Mouse (Mus musculus) midbrain, embryonic 13.5 days (tissue): ENCODE data around the gene Slc4a2. TPM values are rescaled to one million over a fixed set of nuclear protein-coding genes. Genes with fewer than 3 reads are reported as not detected.
A peak's percentile ranks its signal among the peaks of the same experiment; 100 is the strongest.

Experiments used
- ATAC-seq: fragments of 200-750 bp; cut with Nextera tagmentation; 2 replicates; pipeline ENCODE4 v1.8.0; 2017; ENCODE audit warnings: mild to moderate bottlenecking, moderate TSS enrichment, moderate library complexity
- H3K27ac ChIP-seq: fragments of 300-500 bp; sonication (generic); 2 replicates; pipeline ENCODE4 v1.5.1; 2015; ENCODE audit warnings: inconsistent platforms, mild to moderate bottlenecking, moderate library complexity
- H3K27me3 ChIP-seq: fragments of 300-500 bp; sonication (generic); 2 replicates; pipeline ENCODE4 v1.6.1; 2015; ENCODE audit warnings: mild to moderate bottlenecking, inconsistent platforms
- H3K36me3 ChIP-seq: fragments of 300-500 bp; sonication (generic); 2 replicates; pipeline ENCODE4 v1.6.1; 2015; ENCODE audit warnings: mild to moderate bottlenecking, inconsistent platforms
- H3K4me1 ChIP-seq: fragments of 300-500 bp; sonication (generic); replicated peaks from 2 replicates; pipeline ENCODE4 v1.6.1; 2015; ENCODE audit warnings: inconsistent platforms
- H3K4me2 ChIP-seq: fragments of 300-500 bp; sonication (generic); replicated peaks from 2 replicates; pipeline ENCODE4 v1.6.1; 2015; ENCODE audit warnings: moderate library complexity, mild to moderate bottlenecking, inconsistent platforms
- H3K4me3 ChIP-seq: fragments of 300-500 bp; sonication (generic); replicated peaks from 2 replicates; pipeline ENCODE4 v1.5.1; 2015; ENCODE audit warnings: mild to moderate bottlenecking, inconsistent platforms
- H3K9ac ChIP-seq: fragments of 300-500 bp; sonication (generic); replicated peaks from 2 replicates; pipeline ENCODE4 v1.6.1; 2015; ENCODE audit warnings: mild to moderate bottlenecking, inconsistent platforms
- H3K9me3 ChIP-seq: fragments of 300-500 bp; sonication (generic); 2 replicates; pipeline ENCODE4 v1.6.1; 2016; ENCODE audit warnings: mild to moderate bottlenecking, inconsistent platforms
- WGBS: fragments of 180-500 bp; shearing (Covaris S2); methylation state at CpG from one replicate; pipeline ENCODE4 v1.1.7; 2015; 5-methylcytosine and 5-hydroxymethylcytosine counted together
- polyA plus RNA-seq: library from polyadenylated mRNA; unstranded; fragments of >200 nt; fragmentation: Nextera tagmentation; extraction: Ambion mirVana; gene quantifications from 2 replicates; pipeline ENCODE4 v1.2.1, GENCODE M21; 2015

The Slc4a2 gene
- polyA plus RNA-seq, result 20.1 and 25.4 TPM in 2 replicates

GRCm38 (mm10) chr5:24423129-24424003, at the start of gene Slc4a2, which contains the start of gene Cdk5:
TSS of gene Slc4a2 (plus strand) at chr5:24423837.
TSS of gene Cdk5 (minus strand) at chr5:24423530.
- 0% methylated on average over 46 of the region's 46 CpGs for WGBS
- Histone ChIP-seq H3K27ac (peak within 1 kb of the TSS; percentile 91), H3K9ac (peak within 1 kb of the TSS; percentile 84), H3K4me2 (peak within 1 kb of the TSS; percentile 74), H3K9me3 (no peaks in the 10 kb centered on the region), H3K36me3 (peaks cover 30% of the 10 kb centered on the region), H3K27me3 (peaks cover 11% of the 10 kb centered on the region), H3K4me3 (peak within 1 kb of the TSS; percentile 67), H3K4me1 (peaks cover 57% of the 10 kb centered on the region)
- peak; percentile 96 for ATAC-seq

GRCm38 (mm10) chr5:24374216-24374615, 49.4 kb upstream of the Slc4a2 start:
- Histone ChIP-seq H3K27ac (no peak overlapping the region), H3K4me1 (peaks cover 7% of the 10 kb centered on the region; the same call in 1 of the 2 replicates), H3K27me3 (peaks cover 4% of the 10 kb centered on the region; the same call in 1 of the 2 replicates), H3K9me3 (no peaks in the 10 kb centered on the region), H3K36me3 (no peaks in the 10 kb centered on the region), H3K4me3 (no peak overlapping the region), H3K9ac (no peak overlapping the region), H3K4me2 (no peak overlapping the region)
- 56% methylated on average over 6 of the region's 6 CpGs for WGBS
- ATAC-seq, result no peak

- Histone ChIP-seq H3K27ac (no peak overlapping the region), H3K36me3 (no peaks in the 10 kb centered on the region), H3K4me1 (peaks cover 7% of the 10 kb centered on the region; the same call in 1 of the 2 replicates), H3K27me3 (peaks cover 4% of the 10 kb centered on the region; the same call in 1 of the 2 replicates), H3K9me3 (no peaks in the 10 kb centered on the region), H3K4me2 (no peak overlapping the region), H3K9ac (no peak overlapping the region), H3K4me3 (no peak overlapping the region)
- no peak for ATAC-seq
- 84% methylated on average over 7 of the region's 7 CpGs for WGBS
Measured at GRCm38 (mm10) chr5:24374666-24375328, 48.8 kb upstream of the Slc4a2 start.

GRCm38 (mm10) chr5:24378700-24379099, 44.9 kb upstream of the Slc4a2 start:
- Histone ChIP-seq H3K4me3 (no peak overlapping the region), H3K4me2 (no peak overlapping the region), H3K9ac (no peak overlapping the region), H3K36me3 (no peaks in the 10 kb centered on the region), H3K9me3 (no peaks in the 10 kb centered on the region), H3K4me1 (peaks cover 18% of the 10 kb centered on the region), H3K27me3 (peaks cover 4% of the 10 kb centered on the region; the same call in 1 of the 2 replicates), H3K27ac (no peak overlapping the region)
- ATAC-seq, result no peak
- WGBS, result 89% methylated on average over 2 of the region's 2 CpGs

GRCm38 (mm10) chr5:24379501-24379900, 44.1 kb upstream of the Slc4a2 start:
- H3K36me3 ChIP-seq, result no peaks in the 10 kb centered on the region
- H3K9ac ChIP-seq, result no peak overlapping the region
- H3K27ac ChIP-seq, result no peak overlapping the region
- H3K4me2 ChIP-seq, result no peak overlapping the region
- H3K27me3 ChIP-seq, result peaks cover 5% of the 10 kb centered on the region; the same call in 1 of the 2 replicates
- WGBS, result 89% methylated on average over 4 of the region's 4 CpGs
- no peak for ATAC-seq
- H3K9me3 ChIP-seq, result no peaks in the 10 kb centered on the region
- peaks cover 18% of the 10 kb centered on the region for H3K4me1 ChIP-seq
- no peak overlapping the region for H3K4me3 ChIP-seq

GRCm38 (mm10) chr5:24380499-24380898, 43.1 kb upstream of the Slc4a2 start:
- Histone ChIP-seq H3K9ac (no peak overlapping the region), H3K4me2 (no peak overlapping the region), H3K36me3 (no peaks in the 10 kb centered on the region), H3K27me3 (peaks cover 15% of the 10 kb centered on the region), H3K4me3 (no peak overlapping the region), H3K27ac (no peak overlapping the region), H3K4me1 (peaks cover 18% of the 10 kb centered on the region), H3K9me3 (no peaks in the 10 kb centered on the region)
- no peak for ATAC-seq
- 97% methylated on average over 4 of the region's 4 CpGs for WGBS

GRCm38 (mm10) chr5:24381486-24381885, 42.2 kb upstream of the Slc4a2 start:
- WGBS, result 69% methylated on average over 6 of the region's 6 CpGs
- no peaks in the 10 kb centered on the region for H3K9me3 ChIP-seq
- ATAC-seq, result no peak

GRCm38 (mm10) chr5:24381988-24382387, 41.6 kb upstream of the Slc4a2 start:
- ATAC-seq, result no peak
- Histone ChIP-seq H3K9me3 (no peaks in the 10 kb centered on the region), H3K9ac (no peak overlapping the region), H3K36me3 (no peaks in the 10 kb centered on the region), H3K4me1 (peaks cover 22% of the 10 kb centered on the region), H3K4me3 (no peak overlapping the region), H3K27me3 (peaks cover 30% of the 10 kb centered on the region), H3K4me2 (no peak overlapping the region), H3K27ac (no peak overlapping the region)
- 70% methylated on average over 2 of the region's 2 CpGs for WGBS

More at GRCm38 (mm10) chr5:24381486-24381885, 42.2 kb upstream of the Slc4a2 start:
- no peak overlapping the region for H3K4me3 ChIP-seq
- H3K27ac ChIP-seq, result no peak overlapping the region
- peaks cover 18% of the 10 kb centered on the region for H3K4me1 ChIP-seq
- H3K36me3 ChIP-seq, result no peaks in the 10 kb centered on the region
- no peak overlapping the region for H3K9ac ChIP-seq
- H3K4me2 ChIP-seq, result no peak overlapping the region
- peaks cover 25% of the 10 kb centered on the region for H3K27me3 ChIP-seq

- H3K4me3 ChIP-seq, result peak overlapping the region; percentile 45
- 1% methylated on average over 34 of the region's 34 CpGs for WGBS
- peak; percentile 91 for ATAC-seq
- H3K27ac ChIP-seq, result peak overlapping the region; percentile 67
- peak overlapping the region; percentile 60 for H3K9ac ChIP-seq
- no peaks in the 10 kb centered on the region for H3K36me3 ChIP-seq
- peak overlapping the region; percentile 66 for H3K4me2 ChIP-seq
- peaks cover 38% of the 10 kb centered on the region for H3K27me3 ChIP-seq
- H3K4me1 ChIP-seq, result peaks cover 34% of the 10 kb centered on the region
- H3K9me3 ChIP-seq, result no peaks in the 10 kb centered on the region
Measured at GRCm38 (mm10) chr5:24383026-24383859, 40.4 kb upstream of the Slc4a2 start.

- no peak overlapping the region for H3K4me2 ChIP-seq
- no peaks in the 10 kb centered on the region for H3K36me3 ChIP-seq
- 75% methylated on average over 6 of the region's 6 CpGs for WGBS
- ATAC-seq, result no peak
- no peaks in the 10 kb centered on the region for H3K9me3 ChIP-seq
- peaks cover 50% of the 10 kb centered on the region for H3K27me3 ChIP-seq
- H3K27ac ChIP-seq, result no peak overlapping the region
- no peak overlapping the region for H3K9ac ChIP-seq
- H3K4me3 ChIP-seq, result no peak overlapping the region
- H3K4me1 ChIP-seq, result peaks cover 37% of the 10 kb centered on the region
Measured at GRCm38 (mm10) chr5:24384407-24384806, 39.2 kb upstream of the Slc4a2 start.

GRCm38 (mm10) chr5:24385374-24385773, 38.3 kb upstream of the Slc4a2 start:
- Histone ChIP-seq H3K27me3 (peaks cover 59% of the 10 kb centered on the region), H3K36me3 (no peaks in the 10 kb centered on the region), H3K4me2 (no peak overlapping the region), H3K27ac (no peak overlapping the region), H3K9ac (no peak overlapping the region), H3K4me1 (peaks cover 37% of the 10 kb centered on the region), H3K4me3 (no peak overlapping the region), H3K9me3 (no peaks in the 10 kb centered on the region)
- no peak for ATAC-seq
- WGBS, result 85% methylated on average over 5 of the region's 5 CpGs
